Mouse (Mus musculus): ENCODE measurements around the gene Adgrv1. TPM values are rescaled to one million over a fixed set of nuclear protein-coding genes. Genes with fewer than 3 reads are reported as not detected.

Gene Adgrv1
- polyA plus RNA-seq, 1 experiment: 11.3 TPM

DNA sequence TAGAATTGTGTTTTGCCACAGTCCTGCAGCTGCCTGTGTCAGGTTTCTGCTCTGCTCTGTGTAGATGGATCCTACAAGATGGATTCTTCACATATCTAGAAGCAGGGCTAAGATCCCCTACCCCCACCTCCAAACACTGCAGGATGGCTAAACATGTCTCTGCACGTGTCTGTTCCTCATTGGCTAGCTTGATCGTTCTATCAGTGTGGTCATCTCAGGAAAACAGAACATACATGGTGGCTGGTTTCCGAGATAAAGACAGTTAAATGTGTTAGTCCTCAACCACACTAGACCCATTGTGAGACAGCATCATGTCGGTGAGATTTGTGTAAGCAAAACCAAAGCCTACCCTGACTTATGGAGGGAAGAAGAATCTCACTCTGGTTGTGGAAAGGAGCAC is 456.1 kb downstream of the Adgrv1 start:
- no peak overlapping the region for H3K4me3 ChIP-seq (ENCODE audit: low read depth, low read length)
- no peak overlapping the region for H3K9ac ChIP-seq (ENCODE audit: low read depth, poor library complexity, severe bottlenecking)
- no peaks in the 10 kb centered on the region; the same call in 1 of the 2 replicates for H3K27me3 ChIP-seq (ENCODE audit: control insufficient read depth, insufficient read depth, low read length, poor library complexity, severe bottlenecking)
- H3K36me3 ChIP-seq (ENCODE audit: control insufficient read depth, insufficient read depth, low read length, poor library complexity, severe bottlenecking): no peaks in the 10 kb centered on the region
- no peaks in the 10 kb centered on the region for H3K4me1 ChIP-seq (ENCODE audit: control insufficient read depth, insufficient read depth, low read length)
- no peaks in the 10 kb centered on the region for H3K9me3 ChIP-seq (replicated peaks; ENCODE audit: control insufficient read depth, insufficient read depth, low read length, poor library complexity, severe bottlenecking)
- no peak overlapping the region for H3K27ac ChIP-seq (ENCODE audit: insufficient read depth, low read length)
- TF ChIP-seq EP300 (IDR thresholded peaks at IDR 0.05; ENCODE audit: insufficient read depth, low read depth, low read length): no peak
- no peak for TF ChIP-seq CTCF (IDR thresholded peaks at IDR 0.05; ENCODE audit: low read depth, low read length)
- TF ChIP-seq POLR2A (IDR thresholded peaks at IDR 0.05; ENCODE audit: insufficient read depth, low read length): no peak

DNA sequence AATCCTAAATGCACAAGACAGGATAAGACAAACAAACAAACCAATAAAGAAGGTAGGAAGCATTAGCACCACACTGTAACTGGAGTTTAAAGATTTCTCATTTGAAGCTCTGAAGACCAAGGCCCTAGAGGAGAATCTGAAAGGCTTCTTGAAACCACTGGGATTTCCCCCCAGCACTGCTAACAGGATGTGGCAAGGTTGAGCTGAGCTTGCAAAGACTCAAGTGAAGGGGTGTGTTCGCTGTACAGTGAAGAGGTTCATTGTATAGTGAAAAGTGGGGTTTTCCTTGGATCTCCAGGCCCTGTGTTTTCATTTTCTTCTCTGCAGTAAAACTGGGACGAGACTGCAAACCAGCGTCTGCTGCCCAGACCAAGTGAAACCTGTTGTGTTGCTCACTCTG is 456.9 kb downstream of the Adgrv1 start:
- Histone ChIP-seq H3K27me3 (ENCODE audit: control insufficient read depth, insufficient read depth, low read length, poor library complexity, severe bottlenecking) (no peaks in the 10 kb centered on the region; the same call in 1 of the 2 replicates), H3K9me3 (replicated peaks; ENCODE audit: control insufficient read depth, insufficient read depth, low read length, poor library complexity, severe bottlenecking) (no peaks in the 10 kb centered on the region), H3K27ac (ENCODE audit: insufficient read depth, low read length) (no peak overlapping the region), H3K9ac (ENCODE audit: low read depth, poor library complexity, severe bottlenecking) (no peak overlapping the region), H3K36me3 (ENCODE audit: control insufficient read depth, insufficient read depth, low read length, poor library complexity, severe bottlenecking) (no peaks in the 10 kb centered on the region), H3K4me1 (ENCODE audit: control insufficient read depth, insufficient read depth, low read length) (no peaks in the 10 kb centered on the region), H3K4me3 (ENCODE audit: low read depth, low read length) (no peak overlapping the region)
- no peak for TF ChIP-seq EP300 (IDR thresholded peaks at IDR 0.05; ENCODE audit: insufficient read depth, low read depth, low read length)
- TF ChIP-seq POLR2A (IDR thresholded peaks at IDR 0.05; ENCODE audit: insufficient read depth, low read length): no peak
- TF ChIP-seq CTCF (IDR thresholded peaks at IDR 0.05; ENCODE audit: low read depth, low read length): no peak

DNA sequence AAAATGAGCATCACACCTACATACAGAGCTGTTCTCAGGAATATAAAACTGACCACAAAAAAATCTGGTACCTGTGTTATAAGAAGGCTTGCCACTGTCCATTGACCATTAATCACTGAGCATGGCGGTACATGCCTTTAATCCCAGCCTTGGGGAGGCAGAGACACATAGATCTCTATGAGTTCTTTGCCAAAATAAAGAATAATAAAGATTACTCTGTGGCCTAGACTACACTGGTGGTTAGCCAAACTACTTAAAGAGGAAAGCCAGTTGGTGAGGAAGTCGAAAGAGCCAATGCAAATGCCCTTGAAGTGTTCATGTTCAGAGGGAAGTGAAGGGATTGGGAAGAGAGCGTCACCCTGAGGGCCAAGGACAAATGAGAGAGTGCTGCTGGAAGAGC is 461.8 kb downstream of the Adgrv1 start:
- Histone ChIP-seq H3K27ac (ENCODE audit: insufficient read depth, low read length) (no peak overlapping the region), H3K36me3 (ENCODE audit: control insufficient read depth, insufficient read depth, low read length, poor library complexity, severe bottlenecking) (no peaks in the 10 kb centered on the region)
- TF ChIP-seq CTCF (IDR thresholded peaks at IDR 0.05; ENCODE audit: low read depth, low read length) (no peak), EP300 (IDR thresholded peaks at IDR 0.05; ENCODE audit: insufficient read depth, low read depth, low read length) (no peak), POLR2A (IDR thresholded peaks at IDR 0.05; ENCODE audit: insufficient read depth, low read length) (no peak)

DNA sequence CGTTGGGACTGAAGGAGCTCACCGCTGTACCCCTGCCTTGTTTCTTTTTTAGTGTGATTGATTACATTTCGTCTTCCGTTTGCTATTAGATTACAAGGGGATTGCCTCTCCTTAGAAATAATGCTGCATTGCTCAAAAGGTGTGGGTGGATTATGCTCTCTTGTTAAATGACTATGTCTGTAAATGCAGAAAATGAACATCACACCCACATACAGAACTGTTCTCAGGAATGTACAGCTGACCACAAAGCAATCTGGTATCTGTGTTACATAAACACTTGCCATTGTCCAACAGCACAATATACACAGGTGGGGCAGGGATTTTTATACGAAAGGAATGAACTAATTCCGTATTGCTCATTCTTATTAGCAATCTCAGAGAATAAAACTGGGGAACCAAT is 465.5 kb downstream of the Adgrv1 start:
- Histone ChIP-seq H3K4me3 (ENCODE audit: low read depth, low read length) (no peak overlapping the region), H3K9ac (ENCODE audit: low read depth, poor library complexity, severe bottlenecking) (no peak overlapping the region), H3K36me3 (ENCODE audit: control insufficient read depth, insufficient read depth, low read length, poor library complexity, severe bottlenecking) (no peaks in the 10 kb centered on the region), H3K9me3 (replicated peaks; ENCODE audit: control insufficient read depth, insufficient read depth, low read length, poor library complexity, severe bottlenecking) (no peaks in the 10 kb centered on the region), H3K4me1 (ENCODE audit: control insufficient read depth, insufficient read depth, low read length) (no peaks in the 10 kb centered on the region), H3K27me3 (ENCODE audit: control insufficient read depth, insufficient read depth, low read length, poor library complexity, severe bottlenecking) (no peaks in the 10 kb centered on the region), H3K27ac (ENCODE audit: insufficient read depth, low read length) (no peak overlapping the region)
- no peak for TF ChIP-seq EP300 (IDR thresholded peaks at IDR 0.05; ENCODE audit: insufficient read depth, low read depth, low read length)
- TF ChIP-seq POLR2A (IDR thresholded peaks at IDR 0.05; ENCODE audit: insufficient read depth, low read length): no peak
- TF ChIP-seq CTCF (IDR thresholded peaks at IDR 0.05; ENCODE audit: low read depth, low read length): no peak

More for the DNA sequence above, 461.8 kb downstream of the Adgrv1 start:
- Histone ChIP-seq H3K4me3 (ENCODE audit: low read depth, low read length) (no peak overlapping the region), H3K4me1 (ENCODE audit: control insufficient read depth, insufficient read depth, low read length) (no peaks in the 10 kb centered on the region), H3K27me3 (ENCODE audit: control insufficient read depth, insufficient read depth, low read length, poor library complexity, severe bottlenecking) (no peaks in the 10 kb centered on the region), H3K9me3 (replicated peaks; ENCODE audit: control insufficient read depth, insufficient read depth, low read length, poor library complexity, severe bottlenecking) (no peaks in the 10 kb centered on the region), H3K9ac (ENCODE audit: low read depth, poor library complexity, severe bottlenecking) (no peak overlapping the region)

DNA sequence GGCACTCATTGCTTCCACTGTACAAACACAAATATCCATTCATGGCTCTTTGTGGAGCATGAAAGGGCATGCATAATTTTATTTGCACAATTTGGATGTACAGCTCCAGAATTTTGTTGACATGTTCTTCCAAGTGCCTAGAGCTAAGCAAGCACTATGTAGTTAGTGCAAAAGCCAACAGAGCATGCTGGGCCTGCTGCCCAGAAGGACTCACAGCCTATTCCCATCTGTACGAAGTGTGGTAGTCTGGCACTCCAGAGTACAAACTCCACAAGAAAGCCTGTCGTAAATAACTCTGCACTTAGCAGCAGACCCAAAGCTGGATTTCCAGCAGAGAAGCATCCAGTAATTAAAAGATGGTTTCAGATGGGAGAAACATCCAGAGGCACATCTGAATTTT is 473.1 kb downstream of the Adgrv1 start:
- Histone ChIP-seq H3K4me3 (ENCODE audit: low read depth, low read length) (no peak overlapping the region), H3K9me3 (replicated peaks; ENCODE audit: control insufficient read depth, insufficient read depth, low read length, poor library complexity, severe bottlenecking) (no peaks in the 10 kb centered on the region), H3K36me3 (ENCODE audit: control insufficient read depth, insufficient read depth, low read length, poor library complexity, severe bottlenecking) (no peaks in the 10 kb centered on the region), H3K9ac (ENCODE audit: low read depth, poor library complexity, severe bottlenecking) (no peak overlapping the region), H3K27ac (ENCODE audit: insufficient read depth, low read length) (no peak overlapping the region), H3K4me1 (ENCODE audit: control insufficient read depth, insufficient read depth, low read length) (no peaks in the 10 kb centered on the region), H3K27me3 (ENCODE audit: control insufficient read depth, insufficient read depth, low read length, poor library complexity, severe bottlenecking) (no peaks in the 10 kb centered on the region)
- no peak for TF ChIP-seq CTCF (IDR thresholded peaks at IDR 0.05; ENCODE audit: low read depth, low read length)
- no peak for TF ChIP-seq EP300 (IDR thresholded peaks at IDR 0.05; ENCODE audit: insufficient read depth, low read depth, low read length)
- no peak for TF ChIP-seq POLR2A (IDR thresholded peaks at IDR 0.05; ENCODE audit: insufficient read depth, low read length)

DNA sequence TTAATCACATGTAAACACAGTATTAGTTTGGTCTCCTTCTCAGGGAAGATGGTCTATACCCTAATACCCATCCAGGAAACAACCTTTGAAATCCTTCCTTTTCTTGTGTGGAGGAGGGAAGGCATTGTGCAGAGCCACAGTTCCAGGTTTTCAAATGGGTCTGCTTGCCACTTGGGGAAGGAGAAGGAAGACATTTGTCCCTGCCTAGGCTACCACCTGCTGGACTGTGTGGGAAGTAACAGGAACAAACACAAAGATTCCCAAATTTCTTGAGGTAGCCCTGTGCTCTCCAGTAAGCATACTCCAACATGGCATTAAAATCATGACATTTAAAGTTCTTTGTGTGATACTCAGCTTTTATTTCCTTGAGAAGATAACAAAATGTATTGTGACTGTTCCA is 477.6 kb downstream of the Adgrv1 start:
- H3K36me3 ChIP-seq (ENCODE audit: control insufficient read depth, insufficient read depth, low read length, poor library complexity, severe bottlenecking): no peaks in the 10 kb centered on the region
- no peak overlapping the region for H3K4me3 ChIP-seq (ENCODE audit: low read depth, low read length)
- TF ChIP-seq EP300 (IDR thresholded peaks at IDR 0.05; ENCODE audit: insufficient read depth, low read depth, low read length): no peak
- peak; percentile 52 for TF ChIP-seq CTCF (IDR thresholded peaks at IDR 0.05; ENCODE audit: low read depth, low read length)
- no peak overlapping the region for H3K27ac ChIP-seq (ENCODE audit: insufficient read depth, low read length)
- H3K4me1 ChIP-seq (ENCODE audit: control insufficient read depth, insufficient read depth, low read length): no peaks in the 10 kb centered on the region
- H3K9ac ChIP-seq (ENCODE audit: low read depth, poor library complexity, severe bottlenecking): no peak overlapping the region
- no peaks in the 10 kb centered on the region for H3K9me3 ChIP-seq (replicated peaks; ENCODE audit: control insufficient read depth, insufficient read depth, low read length, poor library complexity, severe bottlenecking)
- H3K27me3 ChIP-seq (ENCODE audit: control insufficient read depth, insufficient read depth, low read length, poor library complexity, severe bottlenecking): no peaks in the 10 kb centered on the region

Measured in ES-Bruce4 (cell line).